Mouse (Mus musculus) MEL (cell line): ENCODE measurements around the gene Kcnab3.

Experiments used
- BHLHE40 ChIP-seq: IDR thresholded peaks from 2 replicates; pipeline ENCODE4 v1.6.1; 2012; ENCODE audit warnings: low read depth, mild to moderate bottlenecking, inconsistent platforms, low read length, improper control_type of control experiment, borderline replicate concordance
- CTCF ChIP-seq, 3 experiments: IDR thresholded peaks in 2 of 3; conservative IDR thresholded peaks in 1 of 3; 2 replicates each; pipeline ENCODE4 v1.5.1; 2011 to 2012; ENCODE audit warnings: low read length in 3 of 3, low read depth in 2 of 3, mild to moderate bottlenecking in 2 of 3, improper control_type of control experiment in 1 of 3, inconsistent platforms in 1 of 3, mixed read lengths in 1 of 3, moderate library complexity in 1 of 3; ENCODE audit not compliant: control insufficient read depth in 1 of 3, insufficient read depth in 1 of 3, poor library complexity in 1 of 3, severe bottlenecking in 1 of 3
- ELF1 ChIP-seq: IDR thresholded peaks from 2 replicates; pipeline ENCODE4 v1.6.1; 2014; ENCODE audit warnings: low read depth, mild to moderate bottlenecking, inconsistent platforms, low read length, improper control_type of control experiment, moderate library complexity
- EP300 ChIP-seq, 2 experiments: IDR thresholded peaks; 2 replicates each; pipeline ENCODE4 v1.6.1; 2011; ENCODE audit warnings: improper control_type of control experiment in 2 of 2, low read length in 2 of 2, low read depth in 1 of 2, mild to moderate bottlenecking in 1 of 2
- ETS1 ChIP-seq: IDR thresholded peaks from 2 replicates; pipeline ENCODE4 v1.6.1; 2012; ENCODE audit warnings: low read depth, mild to moderate bottlenecking, inconsistent platforms, low read length, improper control_type of control experiment, moderate library complexity
- GATA1 ChIP-seq: IDR thresholded peaks from 2 replicates; pipeline ENCODE4 v1.6.1; 2011; ENCODE audit warnings: low read depth, low read length, improper control_type of control experiment
- HCFC1 ChIP-seq: IDR thresholded peaks from 2 replicates; pipeline ENCODE4 v1.6.1; 2012; ENCODE audit warnings: low read depth, mild to moderate bottlenecking, inconsistent platforms, low read length, improper control_type of control experiment, moderate library complexity
- MAX ChIP-seq: IDR thresholded peaks from 2 replicates; pipeline ENCODE4 v1.6.1; 2011; ENCODE audit warnings: low read length, improper control_type of control experiment
- POLR2A ChIP-seq, 2 experiments: IDR thresholded peaks; 2 replicates each; pipeline ENCODE4 v1.6.1; 2011 to 2012; ENCODE audit warnings: low read length in 2 of 2, mild to moderate bottlenecking in 2 of 2, control low read depth in 1 of 2, improper control_type of control experiment in 1 of 2, low read depth in 1 of 2, moderate library complexity in 1 of 2; ENCODE audit not compliant: control insufficient read depth in 1 of 2, insufficient read depth in 1 of 2, poor library complexity in 1 of 2
- TBP ChIP-seq: IDR thresholded peaks from 2 replicates; pipeline ENCODE4 v1.8.0; 2011; ENCODE audit warnings: low read depth, low read length, improper control_type of control experiment
- USF1 ChIP-seq: IDR thresholded peaks from 2 replicates; pipeline ENCODE4 v1.6.1; 2014; ENCODE audit warnings: low read depth, mild to moderate bottlenecking, inconsistent platforms, low read length, improper control_type of control experiment, moderate library complexity
- ZNF384 ChIP-seq: IDR thresholded peaks from 2 replicates; pipeline ENCODE4 v1.6.1; 2012; ENCODE audit warnings: low read depth, mild to moderate bottlenecking, inconsistent platforms, low read length, improper control_type of control experiment

DNA sequence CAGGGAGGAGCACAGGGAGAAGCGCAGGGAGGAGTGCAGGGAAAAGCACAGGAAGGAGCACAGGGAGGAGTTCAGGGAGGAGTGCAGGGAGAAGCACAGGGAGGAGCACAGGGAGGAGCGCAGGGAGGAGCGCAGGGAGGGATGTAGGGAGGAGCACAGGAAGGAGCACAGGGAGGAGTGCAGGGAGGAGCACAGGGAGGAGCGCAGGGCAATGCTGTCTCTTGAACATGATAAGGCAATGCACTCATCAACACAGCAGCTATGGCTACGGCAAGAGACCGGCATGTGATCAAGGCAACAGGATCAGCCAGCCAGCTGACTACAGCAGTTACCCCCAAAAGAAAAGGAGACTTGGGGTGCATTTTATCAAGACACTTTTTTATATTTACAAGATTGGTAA lies 9.7 kb upstream of the Kcnab3 start:
- TF ChIP-seq POLR2A (IDR thresholded peaks at IDR 0.05; ENCODE audit: control insufficient read depth in 1 of 2, insufficient read depth in 1 of 2, low read depth in 1 of 2, low read length in 2 of 2, poor library complexity in 1 of 2) (no peak), EP300 (IDR thresholded peaks at IDR 0.05; ENCODE audit: low read depth in 1 of 2, low read length in 2 of 2) (no peak), USF1 (no peak), BHLHE40 (no peak), ELF1 (no peak), HCFC1 (no peak), CTCF (IDR thresholded peaks at IDR 0.05 in 2 of 3, conservative IDR thresholded peaks at IDR 0.05 in 1 of 3; ENCODE audit: control insufficient read depth in 1 of 3, insufficient read depth in 1 of 3, low read depth in 2 of 3, low read length in 3 of 3, poor library complexity in 1 of 3, severe bottlenecking in 1 of 3) (no peak), TBP (no peak), ZNF384 (no peak), GATA1 (no peak), MAX (no peak), ETS1 (no peak)
